Mouse (Mus musculus) testis, postnatal 10 days (tissue): ENCODE data around the gene Gm10318.

Experiments
- DNase-seq: peaks from one replicate; pipeline ENCODE4 v3.0.0; 2021; ENCODE audit warnings: low spot score

The Gm10318 gene

DNA sequence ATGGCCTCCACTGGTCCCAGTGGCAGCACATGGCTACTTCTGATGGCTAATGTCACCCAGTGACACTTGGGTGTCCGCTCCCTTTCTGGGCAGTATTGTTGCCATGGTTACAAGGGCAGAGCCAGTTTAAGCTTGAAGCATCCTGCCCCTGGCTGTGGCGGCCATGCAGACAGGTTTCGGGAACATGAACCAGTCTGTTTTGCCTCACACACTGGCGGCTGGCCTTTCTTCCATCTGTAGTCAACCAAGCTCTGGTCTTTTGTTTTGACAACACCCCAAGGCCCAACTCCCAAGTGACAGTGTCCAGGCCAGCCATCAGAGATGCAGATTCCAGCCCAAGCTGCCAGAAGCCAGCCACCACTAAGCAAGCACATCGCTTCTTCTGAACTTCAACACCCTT lies 42.9 kb downstream of the Gm10318 start:
- DNase-seq: no peak

DNA sequence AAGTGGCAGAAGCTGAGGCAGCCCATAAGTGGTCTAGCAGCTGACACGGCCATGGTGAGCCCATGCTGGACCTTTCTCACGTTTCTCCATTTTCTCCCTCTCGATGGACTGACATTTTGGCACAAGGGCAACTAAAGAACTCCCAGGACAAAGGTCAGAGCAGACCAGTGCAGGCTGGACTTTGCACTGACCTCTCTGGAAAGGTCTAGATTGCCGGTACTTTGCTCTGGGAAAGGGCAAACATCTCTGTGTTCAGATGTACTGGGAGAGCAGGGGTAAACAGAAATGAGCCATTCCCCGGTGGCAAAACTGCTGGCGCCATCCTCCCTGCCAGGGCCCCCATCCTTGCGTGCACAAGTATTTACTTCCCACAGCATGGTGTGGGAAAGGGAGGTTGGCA lies 47.5 kb downstream of the Gm10318 start:
- no peak for DNase-seq

DNA sequence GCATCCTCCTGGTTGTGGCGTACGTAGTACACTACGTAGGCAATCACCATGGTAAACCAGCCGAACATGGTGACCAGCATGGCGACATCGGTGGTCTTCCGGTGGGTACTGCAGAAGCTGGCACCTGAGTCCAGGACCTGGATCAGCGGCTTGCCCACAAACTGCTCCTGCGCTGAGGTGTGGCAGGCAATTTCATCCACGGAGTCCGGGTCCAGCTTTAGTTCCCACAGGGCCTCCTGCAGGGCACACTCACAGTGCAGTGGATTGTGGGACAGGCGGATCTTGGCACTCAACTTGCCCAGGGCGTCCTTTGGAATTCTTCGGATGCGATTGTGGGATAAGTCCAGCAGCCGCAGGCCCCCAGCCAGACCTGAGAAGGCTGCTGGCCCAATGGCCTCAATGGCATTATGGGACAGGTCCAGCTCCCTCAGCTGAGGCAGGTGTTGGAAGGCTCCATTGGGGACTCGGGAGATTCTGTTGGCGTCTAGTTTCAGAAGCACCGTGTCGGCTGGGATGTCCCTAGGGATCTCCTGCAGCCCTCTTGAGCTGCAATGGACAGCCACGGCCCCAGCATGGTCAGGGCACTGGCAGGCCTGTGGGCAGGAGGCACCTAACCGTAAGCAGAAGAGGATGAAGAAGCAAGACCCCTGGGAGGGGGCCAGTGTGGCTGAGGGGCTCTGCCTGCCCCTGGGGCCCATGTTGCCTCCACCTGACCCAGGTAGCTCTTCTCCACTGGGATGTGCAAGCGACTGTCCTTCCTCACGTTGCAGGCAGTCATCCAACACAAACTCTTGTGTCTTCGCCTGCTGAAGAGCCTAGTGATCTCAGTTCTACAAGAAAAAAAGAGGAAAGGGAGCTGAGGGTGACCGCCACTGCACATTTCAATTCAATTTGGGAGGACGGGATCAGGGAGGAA lies 48.5 kb downstream of the Gm10318 start:
- DNase-seq: no peak

DNA sequence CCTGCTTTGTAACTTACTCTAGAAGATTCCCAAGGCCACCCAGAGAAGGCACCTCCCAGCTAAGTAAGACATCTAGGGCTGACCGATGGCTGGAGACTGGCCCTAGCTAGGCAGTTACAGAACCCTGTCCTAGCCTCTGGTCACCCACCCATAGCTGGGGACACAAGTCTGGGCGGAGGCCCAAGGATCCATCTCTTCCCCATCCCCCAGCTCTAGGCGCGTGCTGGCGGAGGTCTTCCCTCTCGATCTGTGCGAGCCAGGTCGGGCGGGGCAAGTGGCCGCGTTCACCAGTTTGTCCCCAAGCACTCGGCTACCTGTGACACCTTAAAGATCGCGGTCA lies 49.2 kb downstream of the Gm10318 start:
- DNase-seq: peak; percentile 58

DNA sequence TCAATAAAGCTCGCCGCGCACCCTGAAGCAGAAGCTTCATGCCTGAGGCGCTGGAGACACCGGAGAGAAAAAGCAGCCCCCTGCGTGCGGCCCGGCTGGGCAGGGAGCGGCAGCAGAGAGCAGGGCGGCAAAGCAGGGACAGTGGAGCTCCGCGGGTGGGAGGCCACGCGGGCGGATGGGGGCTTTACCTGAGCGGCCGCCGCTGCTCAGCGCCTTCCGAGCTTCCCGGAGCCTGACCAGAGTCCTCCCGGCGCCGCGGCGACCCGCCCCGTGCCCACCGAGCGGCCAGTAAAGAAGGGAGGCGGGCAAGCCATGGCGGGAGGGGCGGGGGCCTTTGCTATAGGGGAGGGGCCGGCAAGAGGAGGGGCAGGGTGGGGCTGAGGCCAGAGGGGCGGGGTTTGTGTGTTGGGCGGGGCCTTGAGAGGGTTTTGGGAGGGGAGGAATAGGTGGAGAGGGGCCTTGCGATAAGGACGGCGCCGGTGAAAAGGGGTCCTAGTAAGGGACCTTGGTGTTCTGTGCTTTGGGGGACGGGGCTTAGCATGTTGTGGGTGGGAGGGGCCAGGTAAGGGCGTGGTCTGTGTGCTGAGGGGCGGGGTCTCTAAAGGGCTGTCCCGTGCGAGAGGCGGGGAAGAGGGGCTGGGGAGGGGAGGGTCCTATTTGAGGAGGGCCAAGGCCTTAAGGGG lies 49.7 kb downstream of the Gm10318 start, which contains the start of gene Lrrc3:
TSS of gene Lrrc3 (minus strand) at position 326 of the 683 bp plus-strand sequence.
- peak; percentile 81 for DNase-seq

DNA sequence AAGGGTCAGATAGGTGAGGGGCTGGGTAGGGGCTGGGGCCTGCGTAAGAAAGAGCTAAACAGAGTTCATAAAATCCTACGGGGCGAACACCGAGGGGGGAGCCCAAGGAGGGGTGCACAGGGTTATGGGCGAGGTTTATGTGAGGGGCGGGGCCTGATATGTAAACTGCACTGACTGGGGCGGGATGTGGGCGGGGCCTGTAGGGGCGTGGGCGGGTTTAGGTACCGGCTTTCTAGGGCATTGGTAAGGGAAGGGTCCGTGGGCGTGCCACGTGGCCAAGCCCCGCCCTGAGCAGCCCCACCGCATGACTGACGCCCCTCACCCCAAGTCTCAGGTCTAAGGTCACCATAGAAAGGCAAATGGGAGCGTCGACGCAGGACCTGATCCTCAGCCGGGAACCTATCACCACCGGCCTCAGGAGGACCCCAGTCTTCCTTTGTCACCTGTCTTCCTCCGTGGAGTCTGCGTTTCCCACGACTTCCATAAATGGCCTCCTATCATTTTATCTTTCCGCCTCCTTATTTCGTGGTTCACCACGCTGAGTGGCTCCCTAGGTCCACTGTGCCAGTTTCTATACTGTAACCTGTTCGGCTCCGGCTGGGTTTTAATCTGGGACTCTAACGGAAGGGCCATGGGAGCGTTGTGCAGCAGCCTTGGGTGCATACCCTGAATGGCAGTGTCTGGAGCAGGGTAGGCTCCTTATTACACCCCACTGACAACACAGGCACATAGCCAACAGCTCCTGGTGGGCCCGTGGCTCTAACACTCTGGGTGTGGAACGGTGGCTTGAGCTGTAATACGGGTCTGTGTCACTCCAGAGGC lies 50.4 kb downstream of the Gm10318 start:
- peak; percentile 71 for DNase-seq
